Mouse (Mus musculus) intestine, postnatal 0 days (tissue): ENCODE data around the gene Dpp8. TPM values are rescaled to one million over a fixed set of nuclear protein-coding genes. Genes with fewer than 3 reads are reported as not detected.

Experiments
- ATAC-seq: fragments of 200-750 bp; cut with Nextera tagmentation; 2 replicates; pipeline ENCODE4 v1.8.0; 2017; ENCODE audit warnings: mild to moderate bottlenecking, moderate TSS enrichment, moderate library complexity
- H3K27ac ChIP-seq: fragments of 300-500 bp; sonication (generic); 2 replicates; pipeline ENCODE4 v1.5.1; 2014; ENCODE audit warnings: mild to moderate bottlenecking, low read depth, low read length, moderate library complexity
- H3K27me3 ChIP-seq: fragments of 300-500 bp; sonication (generic); replicated peaks from 2 replicates; pipeline ENCODE4 v1.6.1; 2014; ENCODE audit warnings: low read length, mixed read lengths; ENCODE audit not compliant: control insufficient read depth, insufficient read depth
- H3K36me3 ChIP-seq: fragments of 300-500 bp; sonication (generic); 2 replicates; pipeline ENCODE4 v1.6.1; 2014; ENCODE audit warnings: mild to moderate bottlenecking, moderate library complexity; ENCODE audit not compliant: control insufficient read depth, insufficient read depth
- H3K4me1 ChIP-seq: fragments of 300-500 bp; sonication (generic); replicated peaks from 2 replicates; pipeline ENCODE4 v1.6.1; 2014; ENCODE audit warnings: antibody characterized with exemption, low read length, mixed read lengths; ENCODE audit not compliant: control insufficient read depth, insufficient read depth
- H3K4me2 ChIP-seq: fragments of 300-500 bp; sonication (generic); replicated peaks from 2 replicates; pipeline ENCODE4 v1.6.1; 2014; ENCODE audit warnings: low read depth, mild to moderate bottlenecking, moderate library complexity
- H3K4me3 ChIP-seq: fragments of 300-500 bp; sonication (generic); 2 replicates; pipeline ENCODE4 v1.5.1; 2014; ENCODE audit warnings: low read depth, low read length
- H3K9ac ChIP-seq: fragments of 300-500 bp; sonication (generic); 2 replicates; pipeline ENCODE4 v1.6.1; 2014; ENCODE audit warnings: mild to moderate bottlenecking, low read depth, low read length
- H3K9me3 ChIP-seq: fragments of 300-500 bp; sonication (generic); 2 replicates; pipeline ENCODE4 v1.6.1; 2016; ENCODE audit warnings: mixed run types; ENCODE audit not compliant: control insufficient read depth
- CTCF ChIP-seq: sonication (generic); IDR thresholded peaks from 2 replicates; pipeline ENCODE4 v1.5.1; 2016; ENCODE audit warnings: low read depth, mild to moderate bottlenecking, control low read depth, antibody characterized with exemption, moderate library complexity
- WGBS: fragments of 180-500 bp; shearing (Covaris S2); extraction: QIAGEN DNeasy Blood & Tissue Kit; methylation state at CpG from one replicate; pipeline ENCODE4 v1.1.7; 2014; 5-methylcytosine and 5-hydroxymethylcytosine counted together
- polyA plus RNA-seq: library from polyadenylated mRNA; unstranded; fragments of >200 nt; fragmentation: Nextera tagmentation; extraction: Ambion mirVana; gene quantifications from 2 replicates; pipeline ENCODE4 v1.2.1, GENCODE M21; 2015

Dpp8 gene
- polyA plus RNA-seq, 1 experiment from 2014 or later = 14.1 TPM

DNA sequence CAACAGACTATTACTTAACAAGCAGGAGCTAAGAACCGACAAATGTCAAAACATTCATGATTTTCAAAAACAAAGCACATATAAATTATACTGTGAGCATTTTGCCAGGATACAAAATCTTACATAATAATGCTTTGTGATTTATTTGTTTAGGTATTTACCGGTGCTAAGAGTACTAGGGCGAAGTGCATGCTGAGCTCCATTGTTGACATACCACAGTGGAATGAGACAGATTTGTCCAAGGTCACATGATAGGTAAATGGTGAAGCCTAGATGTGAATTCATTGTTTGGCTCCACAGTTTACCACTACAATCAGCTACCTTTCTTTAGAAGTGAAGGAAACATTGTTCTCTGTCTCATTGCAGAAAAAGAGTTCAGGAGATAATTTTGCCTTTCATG is 18.8 kb downstream of the Dpp8 start:
- no peak for TF ChIP-seq CTCF
- H3K4me1 ChIP-seq = no peaks in the 10 kb centered on the region
- H3K27ac ChIP-seq = no peak overlapping the region
- no peak overlapping the region for H3K4me2 ChIP-seq
- no peak overlapping the region for H3K4me3 ChIP-seq
- no peaks in the 10 kb centered on the region for H3K27me3 ChIP-seq
- no peak for ATAC-seq
- 81% methylated on average over 3 of the region's 3 CpGs for WGBS
- no peaks in the 10 kb centered on the region for H3K9me3 ChIP-seq
- H3K9ac ChIP-seq = no peak overlapping the region
- H3K36me3 ChIP-seq = peaks cover 82% of the 10 kb centered on the region

GRCm38 (mm10) chr9:65064251-65064650 is 32.0 kb downstream of the Dpp8 start:
- peaks cover 77% of the 10 kb centered on the region for H3K36me3 ChIP-seq
- H3K27ac ChIP-seq = 0 out of 2 replicates have a peak overlapping the region, but pooled peaks have one; percentile 30
- no peaks in the 10 kb centered on the region for H3K27me3 ChIP-seq

GRCm38 (mm10) chr9:65070587-65070986 is 38.4 kb downstream of the Dpp8 start:
- Histone ChIP-seq H3K4me3 (no peak overlapping the region), H3K9me3 (no peaks in the 10 kb centered on the region), H3K36me3 (peaks cover 74% of the 10 kb centered on the region), H3K9ac (no peak overlapping the region), H3K27me3 (no peaks in the 10 kb centered on the region), H3K4me1 (no peaks in the 10 kb centered on the region), H3K4me2 (no peak overlapping the region), H3K27ac (no peak overlapping the region)
- ATAC-seq = no peak
- WGBS = 85% methylated on average over 3 of the region's 3 CpGs
- TF ChIP-seq CTCF = no peak

More at GRCm38 (mm10) chr9:65064251-65064650, 32.0 kb downstream of the Dpp8 start:
- Histone ChIP-seq H3K4me1 (no peaks in the 10 kb centered on the region), H3K4me2 (no peak overlapping the region), H3K9me3 (no peaks in the 10 kb centered on the region), H3K9ac (no peak overlapping the region), H3K4me3 (no peak overlapping the region)
- no peak for ATAC-seq
- no peak for TF ChIP-seq CTCF
- WGBS = 92% methylated on average over 7 of the region's 7 CpGs

DNA sequence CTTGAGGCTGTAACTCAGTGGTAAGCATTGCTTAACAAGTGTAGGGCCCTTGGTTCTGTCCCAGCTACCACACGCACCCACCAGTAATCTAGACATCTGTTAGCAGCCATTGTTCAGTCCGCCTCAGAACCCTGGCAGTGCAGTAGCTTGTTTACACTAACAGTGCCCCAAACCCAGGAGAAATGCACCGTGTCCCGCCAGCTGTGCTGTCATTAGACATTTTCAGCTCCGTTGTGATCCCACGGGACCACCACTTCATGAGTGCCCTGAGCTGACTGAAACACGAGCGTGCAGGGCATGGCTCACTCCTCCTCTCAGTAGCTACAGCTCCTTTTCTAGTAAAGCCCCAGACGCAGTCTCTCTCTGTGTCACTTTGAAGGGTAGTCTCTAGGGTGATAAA is 41.3 kb downstream of the Dpp8 start:
- Histone ChIP-seq H3K36me3 (peaks cover 72% of the 10 kb centered on the region), H3K4me1 (no peaks in the 10 kb centered on the region), H3K4me3 (no peak overlapping the region), H3K9ac (no peak overlapping the region), H3K27ac (no peak overlapping the region), H3K9me3 (no peaks in the 10 kb centered on the region), H3K4me2 (no peak overlapping the region), H3K27me3 (no peaks in the 10 kb centered on the region)
- 74% methylated on average over 9 of the region's 9 CpGs for WGBS
- no peak for TF ChIP-seq CTCF
- no peak for ATAC-seq

- WGBS = 90% methylated on average over 15 of the region's 15 CpGs
- Histone ChIP-seq H3K27ac (no peak overlapping the region), H3K9me3 (no peaks in the 10 kb centered on the region), H3K36me3 (peaks cover 72% of the 10 kb centered on the region), H3K4me2 (no peak overlapping the region), H3K4me3 (no peak overlapping the region), H3K27me3 (no peaks in the 10 kb centered on the region), H3K9ac (no peak overlapping the region), H3K4me1 (no peaks in the 10 kb centered on the region)
- no peak for TF ChIP-seq CTCF
- ATAC-seq = no peak
Measured at GRCm38 (mm10) chr9:65074251-65074650, 42.0 kb downstream of the Dpp8 start.

GRCm38 (mm10) chr9:65074855-65075493 is 42.8 kb downstream of the Dpp8 start:
- H3K4me3 ChIP-seq = no peak overlapping the region
- H3K4me1 ChIP-seq = no peaks in the 10 kb centered on the region
- no peak overlapping the region for H3K27ac ChIP-seq
- ATAC-seq = no peak
- 88% methylated on average over 6 of the region's 6 CpGs for WGBS
- H3K9ac ChIP-seq = no peak overlapping the region
- no peak overlapping the region for H3K4me2 ChIP-seq
- H3K9me3 ChIP-seq = no peaks in the 10 kb centered on the region
- peaks cover 76% of the 10 kb centered on the region for H3K36me3 ChIP-seq
- H3K27me3 ChIP-seq = no peaks in the 10 kb centered on the region
- no peak for TF ChIP-seq CTCF
